Mouse (Mus musculus): ENCODE results near the gene Herc6.

Gene Herc6

GRCm38 (mm10) chr6:57570170-57570974 lies 10.4 kb upstream of the Herc6 start:
- DNase-seq (ENCODE audit: extremely low spot score, low read depth, low spot score) = peak; percentile 42

GRCm38 (mm10) chr6:57571587-57571986 lies 9.2 kb upstream of the Herc6 start:
- DNase-seq (ENCODE audit: extremely low spot score, low read depth, low spot score) = no peak

- no peak for DNase-seq (ENCODE audit: extremely low spot score, low read depth, low spot score)
Observed at GRCm38 (mm10) chr6:57581595-57581994, 795 bp downstream of the Herc6 start.

- DNase-seq (ENCODE audit: extremely low spot score, low read depth, low spot score) = no peak
Observed at GRCm38 (mm10) chr6:57582356-57582755, 1.6 kb downstream of the Herc6 start.

GRCm38 (mm10) chr6:57605546-57606307 lies 24.9 kb downstream of the Herc6 start:
- DNase-seq (ENCODE audit: extremely low spot score, low read depth, low spot score) = no peak

GRCm38 (mm10) chr6:57607999-57608398 lies 27.2 kb downstream of the Herc6 start:
- DNase-seq (ENCODE audit: extremely low spot score, low read depth, low spot score) = no peak

GRCm38 (mm10) chr6:57609631-57610030 lies 28.8 kb downstream of the Herc6 start:
- no peak for DNase-seq (ENCODE audit: extremely low spot score, low read depth, low spot score)

- DNase-seq (ENCODE audit: extremely low spot score, low read depth, low spot score) = no peak
Observed at GRCm38 (mm10) chr6:57615788-57616187, 35.0 kb downstream of the Herc6 start.

- DNase-seq (ENCODE audit: extremely low spot score, low read depth, low spot score) = no peak
Observed at GRCm38 (mm10) chr6:57639531-57639930, 58.7 kb downstream of the Herc6 start.

GRCm38 (mm10) chr6:57641789-57642188 lies 61.0 kb downstream of the Herc6 start:
- no peak for DNase-seq (ENCODE audit: extremely low spot score, low read depth, low spot score)

GRCm38 (mm10) chr6:57647256-57647655 lies 66.5 kb downstream of the Herc6 start:
- DNase-seq (ENCODE audit: extremely low spot score, low read depth, low spot score) = no peak

- DNase-seq (ENCODE audit: extremely low spot score, low read depth, low spot score) = no peak
Observed at GRCm38 (mm10) chr6:57661295-57661694, 80.5 kb downstream of the Herc6 start.

- DNase-seq (ENCODE audit: extremely low spot score, low read depth, low spot score) = no peak
Observed at GRCm38 (mm10) chr6:57684156-57684555, 103.4 kb downstream of the Herc6 start.

GRCm38 (mm10) chr6:57691467-57692261 lies 110.9 kb downstream of the Herc6 start, which contains the start of gene Pyurf:
Pyurf (minus strand) TSS chr6:57692078.
- peak; percentile 24 for DNase-seq (ENCODE audit: extremely low spot score, low read depth, low spot score)

GRCm38 (mm10) chr6:57693116-57693515 lies 112.3 kb downstream of the Herc6 start:
- DNase-seq (ENCODE audit: extremely low spot score, low read depth, low spot score) = no peak

GRCm38 (mm10) chr6:57701686-57702085 lies 120.9 kb downstream of the Herc6 start:
- DNase-seq (ENCODE audit: extremely low spot score, low read depth, low spot score) = no peak

- no peak for DNase-seq (ENCODE audit: extremely low spot score, low read depth, low spot score)
Observed at GRCm38 (mm10) chr6:57702376-57702742, 121.6 kb downstream of the Herc6 start, which contains the start of gene Lancl2. Lancl2 (plus strand) TSS chr6:57702540.

- DNase-seq (ENCODE audit: extremely low spot score, low read depth, low spot score) = peak; percentile 61
Observed at GRCm38 (mm10) chr6:57702743-57703499, 122.1 kb downstream of the Herc6 start.

- DNase-seq (ENCODE audit: extremely low spot score, low read depth, low spot score) = no peak
Observed at GRCm38 (mm10) chr6:57703703-57704102, 122.9 kb downstream of the Herc6 start.

- DNase-seq (ENCODE audit: extremely low spot score, low read depth, low spot score) = no peak
Observed at GRCm38 (mm10) chr6:57706721-57707120, 125.9 kb downstream of the Herc6 start.

GRCm38 (mm10) chr6:57711726-57712125 lies 130.9 kb downstream of the Herc6 start:
- DNase-seq (ENCODE audit: extremely low spot score, low read depth, low spot score) = no peak
